Mouse (Mus musculus): ENCODE measurements around the gene Egfr.

Gene Egfr

GRCm38 (mm10) chr11:16766038-16766815, 14.2 kb downstream of the Egfr start:
- Histone ChIP-seq H3K36me3 (ENCODE audit: control insufficient read depth, insufficient read depth, low read length, poor library complexity, severe bottlenecking) (no peaks in the 10 kb centered on the region), H3K27me3 (ENCODE audit: control insufficient read depth, insufficient read depth, low read length, poor library complexity, severe bottlenecking) (no peaks in the 10 kb centered on the region)
- no peak for DNase-seq (ENCODE audit: low read depth, low spot score)

DNA sequence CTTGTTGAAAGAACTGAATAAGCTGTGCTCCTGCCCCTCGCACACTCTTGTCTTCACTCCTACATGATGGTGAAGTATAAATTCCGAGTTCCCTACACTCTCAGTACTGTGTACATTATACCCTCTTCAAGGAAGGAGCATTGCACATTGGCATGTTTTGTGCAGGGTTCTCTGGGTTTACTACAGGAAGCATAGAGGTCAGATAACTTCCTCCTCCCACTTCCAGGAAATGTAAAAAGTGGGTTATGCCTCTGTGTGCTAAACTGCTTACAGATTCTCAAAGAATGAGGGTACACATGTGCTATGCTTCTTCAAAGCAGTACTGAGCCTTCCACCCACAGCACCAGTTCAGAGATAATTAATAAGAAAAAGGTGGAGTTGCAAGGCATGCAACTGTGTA, 16.0 kb downstream of the Egfr start:
- Histone ChIP-seq H3K36me3 (ENCODE audit: control insufficient read depth, insufficient read depth, low read length, poor library complexity, severe bottlenecking) (no peaks in the 10 kb centered on the region), H3K27me3 (ENCODE audit: control insufficient read depth, insufficient read depth, low read length, poor library complexity, severe bottlenecking) (no peaks in the 10 kb centered on the region)
- DNase-seq (ENCODE audit: low read depth, low spot score), result no peak

DNA sequence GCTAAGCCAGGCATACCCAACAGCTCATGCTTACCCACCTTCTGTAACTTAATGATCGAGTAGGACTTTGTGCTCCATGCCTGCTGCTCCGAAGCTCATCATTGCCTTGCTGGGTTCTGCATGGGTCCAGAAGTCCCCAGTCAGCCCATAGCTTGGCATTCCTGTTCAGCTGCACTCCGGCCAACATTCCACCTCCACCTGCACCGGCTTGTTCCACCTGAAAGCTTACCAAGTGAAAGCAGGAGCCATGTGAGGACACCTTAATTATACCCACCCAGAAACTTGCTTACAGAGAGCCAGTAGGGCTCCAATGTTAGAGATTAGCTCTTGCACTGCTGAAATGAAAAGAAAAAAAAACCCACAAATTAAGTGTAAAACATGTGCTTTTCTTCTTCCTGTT, 17.3 kb downstream of the Egfr start:
- Histone ChIP-seq H3K36me3 (ENCODE audit: control insufficient read depth, insufficient read depth, low read length, poor library complexity, severe bottlenecking) (no peaks in the 10 kb centered on the region), H3K27me3 (ENCODE audit: control insufficient read depth, insufficient read depth, low read length, poor library complexity, severe bottlenecking) (no peaks in the 10 kb centered on the region)
- DNase-seq (ENCODE audit: low read depth, low spot score), result no peak

GRCm38 (mm10) chr11:16769709-16770303, 17.8 kb downstream of the Egfr start:
- Histone ChIP-seq H3K27me3 (ENCODE audit: control insufficient read depth, insufficient read depth, low read length, poor library complexity, severe bottlenecking) (no peaks in the 10 kb centered on the region), H3K36me3 (ENCODE audit: control insufficient read depth, insufficient read depth, low read length, poor library complexity, severe bottlenecking) (no peaks in the 10 kb centered on the region)
- no peak for DNase-seq (ENCODE audit: low read depth, low spot score)

GRCm38 (mm10) chr11:16770966-16771365, 19.0 kb downstream of the Egfr start:
- DNase-seq (ENCODE audit: low read depth, low spot score), result no peak
- Histone ChIP-seq H3K27me3 (ENCODE audit: control insufficient read depth, insufficient read depth, low read length, poor library complexity, severe bottlenecking) (no peaks in the 10 kb centered on the region), H3K36me3 (ENCODE audit: control insufficient read depth, insufficient read depth, low read length, poor library complexity, severe bottlenecking) (no peaks in the 10 kb centered on the region)

- no peak for DNase-seq (ENCODE audit: low read depth, low spot score)
- H3K27me3 ChIP-seq (ENCODE audit: control insufficient read depth, insufficient read depth, low read length, poor library complexity, severe bottlenecking), result no peaks in the 10 kb centered on the region
These were observed 20.7 kb downstream of the Egfr start for GRCm38 (mm10) chr11:16772717-16773116.

DNA sequence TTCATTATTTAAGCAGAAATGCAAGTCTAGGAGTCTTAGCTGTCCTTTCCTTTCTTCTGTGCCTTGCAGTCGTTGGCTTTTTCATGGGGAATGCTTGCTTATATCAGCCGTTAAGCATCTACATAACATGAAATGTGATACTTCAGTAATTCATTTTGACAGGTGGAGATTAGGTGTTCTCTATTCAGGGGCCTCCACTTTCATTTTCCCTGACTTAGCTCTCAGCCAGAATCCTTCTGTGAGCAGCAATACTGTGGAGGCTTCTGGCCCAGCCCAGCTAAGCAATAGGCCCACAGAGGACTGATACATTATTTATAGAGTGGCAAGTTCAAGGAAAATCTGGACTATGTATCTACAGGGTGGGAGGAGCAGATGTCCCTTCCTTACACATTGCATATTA, 25.0 kb downstream of the Egfr start:
- Histone ChIP-seq H3K27me3 (ENCODE audit: control insufficient read depth, insufficient read depth, low read length, poor library complexity, severe bottlenecking) (no peaks in the 10 kb centered on the region), H3K36me3 (ENCODE audit: control insufficient read depth, insufficient read depth, low read length, poor library complexity, severe bottlenecking) (no peaks in the 10 kb centered on the region)
- DNase-seq (ENCODE audit: low read depth, low spot score), result no peak

More at GRCm38 (mm10) chr11:16772717-16773116, 20.7 kb downstream of the Egfr start:
- no peaks in the 10 kb centered on the region for H3K36me3 ChIP-seq (ENCODE audit: control insufficient read depth, insufficient read depth, low read length, poor library complexity, severe bottlenecking)

DNA sequence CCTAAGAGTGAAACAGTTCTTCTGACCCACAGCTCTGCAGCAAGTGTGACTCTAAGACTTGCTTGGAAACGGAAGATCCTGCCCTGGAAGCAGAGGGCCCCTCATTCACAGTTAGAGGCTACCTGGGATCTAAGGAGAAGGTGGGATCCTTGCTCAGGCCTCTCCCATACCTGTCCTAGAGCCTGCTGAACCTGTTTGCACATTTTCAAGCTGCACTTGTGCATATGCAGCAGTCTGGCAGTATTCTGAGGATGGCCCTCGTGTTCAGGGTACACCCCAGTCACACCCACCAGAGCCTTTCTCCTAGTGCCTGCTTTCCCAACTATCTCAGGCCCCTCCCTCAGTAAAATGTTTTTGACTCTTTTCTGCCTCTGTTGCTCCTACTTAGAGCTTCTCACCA, 29.6 kb downstream of the Egfr start:
- no peak for DNase-seq (ENCODE audit: low read depth, low spot score)
- H3K36me3 ChIP-seq (ENCODE audit: control insufficient read depth, insufficient read depth, low read length, poor library complexity, severe bottlenecking), result no peaks in the 10 kb centered on the region

DNA sequence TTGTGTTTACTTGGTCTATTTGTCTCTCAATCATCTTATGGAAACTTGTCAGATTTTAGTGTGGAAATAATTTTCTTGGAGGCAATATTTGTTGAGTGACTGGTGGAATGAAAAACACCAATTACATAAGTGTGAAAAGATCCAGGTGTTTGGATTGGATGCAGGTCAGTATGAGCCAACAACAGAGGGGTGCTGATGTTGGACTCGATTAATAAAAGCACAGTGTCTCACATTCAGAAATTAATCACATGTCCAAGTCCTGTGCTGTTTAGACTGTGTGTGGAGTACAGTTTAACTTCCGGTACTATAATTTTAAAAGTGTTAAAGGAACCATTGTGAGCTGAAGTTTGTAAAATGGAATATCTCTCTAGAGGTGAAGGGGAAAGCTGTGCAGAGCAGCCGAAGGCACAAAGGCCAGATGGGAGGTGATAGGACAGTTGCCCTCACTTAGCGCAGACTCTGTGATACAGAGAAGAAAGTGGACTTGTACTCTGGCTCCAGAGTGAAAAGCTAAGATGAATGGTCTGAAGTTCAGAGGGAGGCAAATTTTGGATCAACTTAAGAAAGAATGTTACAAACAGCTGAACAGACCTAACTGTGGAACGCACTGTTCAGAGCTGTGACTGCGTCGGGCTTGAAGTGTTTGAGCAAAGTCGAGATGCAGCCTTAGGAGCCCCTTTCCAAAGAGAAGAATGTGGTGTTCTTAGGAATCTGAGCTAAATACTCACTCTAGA, 32.1 kb downstream of the Egfr start:
- no peaks in the 10 kb centered on the region for H3K36me3 ChIP-seq (ENCODE audit: control insufficient read depth, insufficient read depth, low read length, poor library complexity, severe bottlenecking)
- no peaks in the 10 kb centered on the region for H3K27me3 ChIP-seq (ENCODE audit: control insufficient read depth, insufficient read depth, low read length, poor library complexity, severe bottlenecking)
- no peak for DNase-seq (ENCODE audit: low read depth, low spot score)

More for the DNA sequence above, 29.6 kb downstream of the Egfr start:
- H3K27me3 ChIP-seq (ENCODE audit: control insufficient read depth, insufficient read depth, low read length, poor library complexity, severe bottlenecking), result no peaks in the 10 kb centered on the region

- no peaks in the 10 kb centered on the region for H3K27me3 ChIP-seq (ENCODE audit: control insufficient read depth, insufficient read depth, low read length, poor library complexity, severe bottlenecking)
- DNase-seq (ENCODE audit: low read depth, low spot score), result peak; percentile 9
These were observed 40.9 kb downstream of the Egfr start for GRCm38 (mm10) chr11:16792638-16793585.

DNA sequence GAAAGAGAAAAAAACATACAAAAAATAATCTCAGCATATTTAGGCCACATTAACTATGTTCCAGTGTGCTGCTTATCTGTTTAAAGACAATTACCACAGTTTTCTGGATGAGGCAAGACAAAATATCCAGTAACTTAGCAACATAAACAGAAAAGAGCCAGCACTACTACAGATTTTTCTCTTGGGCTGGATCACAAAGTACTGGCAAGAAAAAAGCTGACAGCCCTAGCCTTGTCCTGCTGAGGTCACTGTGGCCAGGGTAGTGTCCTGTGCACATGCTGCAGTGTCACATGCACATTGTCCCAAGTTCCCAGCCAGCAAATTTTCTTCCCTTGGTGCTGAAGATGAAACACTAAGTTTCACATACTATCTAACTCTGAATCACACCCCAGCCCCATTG, 43.0 kb downstream of the Egfr start:
- DNase-seq (ENCODE audit: low read depth, low spot score), result no peak
- Histone ChIP-seq H3K36me3 (ENCODE audit: control insufficient read depth, insufficient read depth, low read length, poor library complexity, severe bottlenecking) (no peaks in the 10 kb centered on the region), H3K27me3 (ENCODE audit: control insufficient read depth, insufficient read depth, low read length, poor library complexity, severe bottlenecking) (no peaks in the 10 kb centered on the region)

More at GRCm38 (mm10) chr11:16792638-16793585, 40.9 kb downstream of the Egfr start:
- no peaks in the 10 kb centered on the region for H3K36me3 ChIP-seq (ENCODE audit: control insufficient read depth, insufficient read depth, low read length, poor library complexity, severe bottlenecking)

- Histone ChIP-seq H3K36me3 (ENCODE audit: control insufficient read depth, insufficient read depth, low read length, poor library complexity, severe bottlenecking) (no peaks in the 10 kb centered on the region), H3K27me3 (ENCODE audit: control insufficient read depth, insufficient read depth, low read length, poor library complexity, severe bottlenecking) (no peaks in the 10 kb centered on the region)
- DNase-seq (ENCODE audit: low read depth, low spot score), result no peak
These were observed 43.5 kb downstream of the Egfr start for GRCm38 (mm10) chr11:16795513-16795912.

DNA sequence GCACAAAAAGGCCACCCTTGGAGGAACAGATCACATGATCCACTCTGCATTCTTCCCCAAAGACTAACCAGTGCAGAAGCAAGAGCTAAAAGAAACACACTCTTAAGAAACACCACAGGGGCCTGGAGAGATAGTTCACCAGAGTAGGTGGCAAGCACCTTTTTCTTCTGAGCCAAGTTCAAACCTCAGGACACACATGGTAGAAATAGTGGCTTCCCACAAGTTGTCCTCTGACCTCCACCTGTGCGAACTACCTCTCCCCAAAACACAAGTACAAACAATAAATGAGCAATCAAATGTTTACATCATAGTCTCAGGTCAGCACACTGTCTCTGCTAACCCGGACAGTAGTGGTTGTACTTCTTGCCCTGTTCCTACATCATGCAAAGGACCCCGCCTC, 45.5 kb downstream of the Egfr start:
- no peak for DNase-seq (ENCODE audit: low read depth, low spot score)
- Histone ChIP-seq H3K27me3 (ENCODE audit: control insufficient read depth, insufficient read depth, low read length, poor library complexity, severe bottlenecking) (no peaks in the 10 kb centered on the region), H3K36me3 (ENCODE audit: control insufficient read depth, insufficient read depth, low read length, poor library complexity, severe bottlenecking) (no peaks in the 10 kb centered on the region)

DNA sequence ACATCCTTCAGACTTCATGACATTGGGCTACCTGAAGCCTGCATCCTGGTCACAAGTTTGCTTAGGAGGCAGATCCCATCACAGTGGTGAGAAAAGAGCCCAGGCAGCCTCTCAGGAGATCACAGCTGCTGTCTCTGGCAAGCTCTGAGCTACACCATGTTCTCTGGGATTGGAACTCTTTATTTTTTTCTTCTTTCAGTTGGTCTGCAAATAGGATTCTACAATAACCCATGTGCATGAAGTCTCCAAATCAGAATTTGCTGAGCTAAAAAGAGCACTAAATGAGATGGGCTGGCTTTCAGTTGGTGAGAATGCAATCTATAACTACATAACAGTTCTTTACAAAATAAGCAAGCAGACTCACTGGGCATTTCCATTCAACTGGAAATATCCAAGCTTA, 46.1 kb downstream of the Egfr start:
- no peak for DNase-seq (ENCODE audit: low read depth, low spot score)
- Histone ChIP-seq H3K27me3 (ENCODE audit: control insufficient read depth, insufficient read depth, low read length, poor library complexity, severe bottlenecking) (no peaks in the 10 kb centered on the region), H3K36me3 (ENCODE audit: control insufficient read depth, insufficient read depth, low read length, poor library complexity, severe bottlenecking) (no peaks in the 10 kb centered on the region)

Data from splenic B cell, adult 2 months (primary cell).